Mouse (Mus musculus): Measurements from ENCODE around the gene Rfx3. TPM values are rescaled to one million over a fixed set of nuclear protein-coding genes. Genes with fewer than 3 reads are reported as not detected.

The Rfx3 gene
- 0.89 TPM for polyA plus RNA-seq (2014; fragmentation: Illumina TruSeq; extraction: RNeasy Lipid Tissue Mini Kit (QIAGEN cat#74804); ENCODE audit: low read depth, low replicate concordance)

DNA sequence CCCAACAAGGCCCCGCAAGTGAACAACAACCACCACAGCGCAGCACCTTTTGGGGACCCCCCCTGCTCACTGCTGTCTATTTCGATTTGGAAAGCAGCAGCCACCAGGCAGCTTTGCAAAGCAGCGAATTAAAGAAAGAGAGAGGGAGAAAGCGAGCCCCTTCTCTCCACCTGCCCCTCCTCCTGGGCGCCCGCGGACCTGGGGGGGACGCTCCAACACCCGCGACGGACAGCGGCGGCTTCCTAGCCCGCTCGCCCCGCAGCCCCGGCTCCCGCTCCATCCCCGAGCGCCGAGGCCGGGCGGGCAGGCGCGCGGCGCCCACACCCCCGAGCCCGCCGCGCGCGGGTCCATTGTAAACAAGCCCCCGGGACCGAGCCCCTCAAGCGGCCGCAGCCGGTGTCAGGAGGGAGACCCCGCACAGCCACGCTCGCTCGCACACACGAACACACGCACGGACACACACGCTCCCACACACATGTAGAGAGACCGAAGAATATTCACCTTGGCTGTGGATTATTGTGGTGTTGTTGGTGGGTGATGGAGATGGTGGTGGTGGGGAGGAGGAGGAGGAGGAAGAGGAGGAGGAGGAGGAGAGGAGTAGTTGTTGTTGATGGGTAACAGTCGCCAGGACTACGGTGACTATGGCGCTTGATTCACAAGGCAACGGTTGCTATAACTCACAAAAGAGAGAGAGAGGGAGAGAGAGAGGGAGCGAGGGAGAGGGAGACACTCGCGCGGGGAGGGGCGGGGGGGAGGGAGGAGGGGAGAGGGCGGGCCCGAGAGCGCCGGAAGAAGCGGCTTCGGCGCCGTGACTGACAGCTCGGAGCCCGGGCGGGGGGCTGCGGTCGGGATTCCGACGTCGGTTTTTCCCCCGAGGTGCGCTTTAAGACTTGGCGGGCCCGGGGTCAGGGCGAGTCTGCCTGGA is at the start of gene Rfx3:
Rfx3 (minus strand) TSS at position 696 of the 925 bp plus-strand sequence.

